Mouse (Mus musculus): Measurements from ENCODE around the gene Pde4b. TPM values are rescaled to one million over a fixed set of nuclear protein-coding genes. Genes with fewer than 3 reads are reported as not detected.
A peak's percentile ranks its signal among the peaks of the same experiment; 100 is the strongest.

Gene Pde4b
- polyA plus RNA-seq, 1 experiment, result 11.5 TPM

DNA sequence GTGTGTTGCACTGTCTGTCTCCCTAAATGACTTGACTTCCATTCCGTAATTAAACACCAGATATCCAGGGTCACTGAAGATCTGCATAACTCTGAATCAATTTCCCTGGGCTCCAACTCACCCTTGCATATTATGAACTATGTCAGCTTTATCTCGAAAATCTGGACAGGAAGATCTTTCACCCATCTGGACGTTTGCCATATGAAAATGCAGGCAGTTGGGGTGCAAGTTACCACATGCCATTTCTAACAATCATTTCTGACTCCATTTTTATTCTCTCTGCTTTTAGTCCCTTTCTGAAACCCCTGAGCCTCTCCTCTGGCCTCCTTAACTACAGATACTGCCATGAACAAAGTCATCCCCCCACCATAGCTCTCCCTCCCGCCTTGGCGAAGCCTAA lies 407.7 kb downstream of the Pde4b start:
- no peaks in the 10 kb centered on the region for H3K27me3 ChIP-seq (replicated peaks; ENCODE audit: control insufficient read depth, insufficient read depth, low read length)
- WGBS, result 55% methylated on average over 5 of the region's 5 CpGs
- no peaks in the 10 kb centered on the region for H3K36me3 ChIP-seq (ENCODE audit: control insufficient read depth, insufficient read depth, low read length)
- no peak for DNase-seq
- H3K4me3 ChIP-seq (ENCODE audit: insufficient read depth, low read depth, low read length), result no peak overlapping the region
- TF ChIP-seq CTCF (conservative IDR thresholded peaks at IDR 0.05; ENCODE audit: insufficient read depth, insufficient read length, low read depth, low read length), result no peak
- TF ChIP-seq POLR2A (IDR thresholded peaks at IDR 0.05; ENCODE audit: low read depth, low read length), result no peak
- peak overlapping the region; percentile 35; the same call in 1 of the 2 replicates for H3K27ac ChIP-seq (ENCODE audit: insufficient read depth, low read depth, low read length)
- no peaks in the 10 kb centered on the region for H3K4me1 ChIP-seq (ENCODE audit: control insufficient read depth, insufficient read depth, low read length)

GRCm38 (mm10) chr4:102495474-102495873 lies 408.1 kb downstream of the Pde4b start:
- H3K27ac ChIP-seq (ENCODE audit: insufficient read depth, low read depth, low read length), result no peak overlapping the region
- DNase-seq, result peak; percentile 69
- 56% methylated on average over 5 of the region's 5 CpGs for WGBS

GRCm38 (mm10) chr4:102496269-102497177 lies 409.2 kb downstream of the Pde4b start:
- DNase-seq, result no peak
- H3K27me3 ChIP-seq (replicated peaks; ENCODE audit: control insufficient read depth, insufficient read depth, low read length), result no peaks in the 10 kb centered on the region
- no peaks in the 10 kb centered on the region for H3K4me1 ChIP-seq (ENCODE audit: control insufficient read depth, insufficient read depth, low read length)
- WGBS, result 88% methylated on average over 20 of the region's 20 CpGs
- no peak overlapping the region for H3K4me3 ChIP-seq (ENCODE audit: insufficient read depth, low read depth, low read length)
- H3K27ac ChIP-seq (ENCODE audit: insufficient read depth, low read depth, low read length), result no peak overlapping the region
- no peaks in the 10 kb centered on the region for H3K36me3 ChIP-seq (ENCODE audit: control insufficient read depth, insufficient read depth, low read length)
- no peak for TF ChIP-seq POLR2A (IDR thresholded peaks at IDR 0.05; ENCODE audit: low read depth, low read length)
- TF ChIP-seq CTCF (conservative IDR thresholded peaks at IDR 0.05; ENCODE audit: insufficient read depth, insufficient read length, low read depth, low read length), result no peak

More at GRCm38 (mm10) chr4:102495474-102495873, 408.1 kb downstream of the Pde4b start:
- Histone ChIP-seq H3K4me3 (ENCODE audit: insufficient read depth, low read depth, low read length) (no peak overlapping the region), H3K36me3 (ENCODE audit: control insufficient read depth, insufficient read depth, low read length) (no peaks in the 10 kb centered on the region), H3K4me1 (ENCODE audit: control insufficient read depth, insufficient read depth, low read length) (no peaks in the 10 kb centered on the region), H3K27me3 (replicated peaks; ENCODE audit: control insufficient read depth, insufficient read depth, low read length) (no peaks in the 10 kb centered on the region)
- no peak for TF ChIP-seq POLR2A (IDR thresholded peaks at IDR 0.05; ENCODE audit: low read depth, low read length)
- TF ChIP-seq CTCF (conservative IDR thresholded peaks at IDR 0.05; ENCODE audit: insufficient read depth, insufficient read length, low read depth, low read length), result no peak

- peak; percentile 64 for DNase-seq
- WGBS, result 81% methylated on average over 3 of the region's 3 CpGs
Observed at GRCm38 (mm10) chr4:102497221-102497620, 409.9 kb downstream of the Pde4b start.

GRCm38 (mm10) chr4:102498169-102498919 lies 411.0 kb downstream of the Pde4b start:
- DNase-seq, result no peak
- no peak for TF ChIP-seq CTCF (conservative IDR thresholded peaks at IDR 0.05; ENCODE audit: insufficient read depth, insufficient read length, low read depth, low read length)
- no peak for TF ChIP-seq POLR2A (IDR thresholded peaks at IDR 0.05; ENCODE audit: low read depth, low read length)
- Histone ChIP-seq H3K4me3 (ENCODE audit: insufficient read depth, low read depth, low read length) (no peak overlapping the region), H3K4me1 (ENCODE audit: control insufficient read depth, insufficient read depth, low read length) (no peaks in the 10 kb centered on the region), H3K27me3 (replicated peaks; ENCODE audit: control insufficient read depth, insufficient read depth, low read length) (no peaks in the 10 kb centered on the region), H3K27ac (ENCODE audit: insufficient read depth, low read depth, low read length) (no peak overlapping the region), H3K36me3 (ENCODE audit: control insufficient read depth, insufficient read depth, low read length) (no peaks in the 10 kb centered on the region)
- WGBS, result 71% methylated on average over 4 of the region's 4 CpGs

More at GRCm38 (mm10) chr4:102497221-102497620, 409.9 kb downstream of the Pde4b start:
- H3K36me3 ChIP-seq (ENCODE audit: control insufficient read depth, insufficient read depth, low read length), result no peaks in the 10 kb centered on the region
- no peak overlapping the region for H3K4me3 ChIP-seq (ENCODE audit: insufficient read depth, low read depth, low read length)
- TF ChIP-seq CTCF (conservative IDR thresholded peaks at IDR 0.05; ENCODE audit: insufficient read depth, insufficient read length, low read depth, low read length) (no peak), POLR2A (IDR thresholded peaks at IDR 0.05; ENCODE audit: low read depth, low read length) (no peak)
- H3K27me3 ChIP-seq (replicated peaks; ENCODE audit: control insufficient read depth, insufficient read depth, low read length), result no peaks in the 10 kb centered on the region
- no peak overlapping the region for H3K27ac ChIP-seq (ENCODE audit: insufficient read depth, low read depth, low read length)
- no peaks in the 10 kb centered on the region for H3K4me1 ChIP-seq (ENCODE audit: control insufficient read depth, insufficient read depth, low read length)

- WGBS, result 76% methylated on average over 1 of the region's 1 CpGs
- no peak overlapping the region for H3K4me3 ChIP-seq (ENCODE audit: insufficient read depth, low read depth, low read length)
Observed at GRCm38 (mm10) chr4:102498920-102499316, 411.6 kb downstream of the Pde4b start.

DNA sequence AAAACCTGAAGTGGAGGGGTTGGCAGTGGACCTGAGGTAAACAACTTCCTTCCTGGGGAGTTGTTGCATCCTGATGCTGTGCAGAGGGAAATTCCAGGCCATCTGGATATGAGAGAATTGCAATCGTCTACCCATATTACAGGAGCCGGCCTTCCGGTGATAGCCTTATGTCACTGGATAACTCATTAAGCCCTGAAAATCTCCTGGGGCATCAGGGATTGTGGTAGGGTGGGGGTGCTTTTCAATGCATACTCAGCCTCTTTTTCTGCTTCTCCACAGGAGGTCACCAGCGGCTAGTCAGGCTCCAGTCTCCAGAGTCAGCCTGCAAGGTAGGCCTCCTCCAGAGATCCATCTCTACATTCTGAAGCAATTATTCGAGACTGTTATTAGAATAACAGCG lies 418.4 kb downstream of the Pde4b start:
- no peak for DNase-seq
- no peaks in the 10 kb centered on the region for H3K36me3 ChIP-seq (ENCODE audit: control insufficient read depth, insufficient read depth, low read length)
- TF ChIP-seq CTCF (conservative IDR thresholded peaks at IDR 0.05; ENCODE audit: insufficient read depth, insufficient read length, low read depth, low read length) (0 out of 2 replicates have a peak, but pooled peaks have one; percentile 9), POLR2A (IDR thresholded peaks at IDR 0.05; ENCODE audit: low read depth, low read length) (no peak)
- no peak overlapping the region for H3K4me3 ChIP-seq (ENCODE audit: insufficient read depth, low read depth, low read length)
- 58% methylated on average over 6 of the region's 6 CpGs for WGBS
- no peak overlapping the region for H3K27ac ChIP-seq (ENCODE audit: insufficient read depth, low read depth, low read length)
- H3K27me3 ChIP-seq (replicated peaks; ENCODE audit: control insufficient read depth, insufficient read depth, low read length), result no peaks in the 10 kb centered on the region
- no peaks in the 10 kb centered on the region for H3K4me1 ChIP-seq (ENCODE audit: control insufficient read depth, insufficient read depth, low read length)

More at GRCm38 (mm10) chr4:102498920-102499316, 411.6 kb downstream of the Pde4b start:
- no peaks in the 10 kb centered on the region for H3K36me3 ChIP-seq (ENCODE audit: control insufficient read depth, insufficient read depth, low read length)
- H3K27me3 ChIP-seq (replicated peaks; ENCODE audit: control insufficient read depth, insufficient read depth, low read length), result no peaks in the 10 kb centered on the region
- no peak for DNase-seq
- TF ChIP-seq CTCF (conservative IDR thresholded peaks at IDR 0.05; ENCODE audit: insufficient read depth, insufficient read length, low read depth, low read length) (no peak), POLR2A (IDR thresholded peaks at IDR 0.05; ENCODE audit: low read depth, low read length) (no peak)
- H3K27ac ChIP-seq (ENCODE audit: insufficient read depth, low read depth, low read length), result no peak overlapping the region
- H3K4me1 ChIP-seq (ENCODE audit: control insufficient read depth, insufficient read depth, low read length), result no peaks in the 10 kb centered on the region

Data from kidney, adult 2 months (tissue).